Mouse (Mus musculus) hematopoietic stem cell, adult 5-6 weeks (primary cell): ENCODE data around the gene Htatip2. TPM values are rescaled to one million over a fixed set of nuclear protein-coding genes. Genes with fewer than 3 reads are reported as not detected.

Experiments used
- ATAC-seq, 2 experiments: fragments of 125-278 bp in 1 of 2; replicated peaks in 1 of 2; 2 replicates each; pipeline ENCODE4 v1.8.0; 2016 to 2017; ENCODE audit warnings: inconsistent platforms in 2 of 2, mild to moderate bottlenecking in 2 of 2, moderate number of reproducible peaks in 2 of 2, low read depth in 1 of 2, moderate TSS enrichment in 1 of 2; ENCODE audit not compliant: low FRiP score in 2 of 2, poor library complexity in 2 of 2, severe bottlenecking in 2 of 2, insufficient read depth in 1 of 2, low TSS enrichment in 1 of 2
- total RNA-seq: library from RNA; stranded (forward); fragments of 172-1452, 232-1000 nt; gene quantifications from 2 replicates; pipeline ENCODE4 v1.2.3, GENCODE M21; 2017

The Htatip2 gene
- total RNA-seq, 1 experiment from 2014 or later = 15.0 TPM

- ATAC-seq = no peak
Measured at GRCm38 (mm10) chr7:49821370-49821769, 62.5 kb downstream of the Htatip2 start.

GRCm38 (mm10) chr7:49822028-49822427 is 63.1 kb downstream of the Htatip2 start:
- no peak for ATAC-seq

Other genes with a start within 250 kb of the Htatip2 start
- gene Dbx1, start 122.3 kb upstream of the Htatip2 start, total RNA-seq = not detected in 2 replicates
- gene Prmt3, start 19.2 kb downstream of the Htatip2 start, total RNA-seq = 82.0 and 83.4 TPM in 2 replicates
- gene Slc6a5, start 151.0 kb downstream of the Htatip2 start, total RNA-seq = not detected in 2 replicates
- gene Nell1, start 215.7 kb downstream of the Htatip2 start, total RNA-seq = not detected in 2 replicates